Mouse (Mus musculus): ENCODE measurements at regions not wholly inside any gene's neighbourhood (a gene's known extent, or its start where the extent isn't known, plus 50 kb on each side); places are given as distances from the start of the nearest gene placed in this dataset.

- ATAC-seq (ENCODE audit: low FRiP score) (no peak), DNase-seq (ENCODE audit: low spot score) (no peak)
- WGBS, result 92% methylated on average over 2 of the region's 2 CpGs
Measured at GRCm38 (mm10) chr9:33356621-33357020, 720.6 kb downstream of the Ets1 start.

GRCm38 (mm10) chr9:33360966-33361365 lies 724.9 kb downstream of the Ets1 start:
- DNase-seq (ENCODE audit: low spot score) (no peak), ATAC-seq (ENCODE audit: low FRiP score) (no peak)
- Histone ChIP-seq H3K27ac (ENCODE audit: low read depth, low read length) (no peak overlapping the region), H3K4me3 (ENCODE audit: low read depth, low read length) (no peak overlapping the region), H3K9ac (ENCODE audit: low read depth, low read length) (no peak overlapping the region), H3K27me3 (ENCODE audit: control insufficient read depth, insufficient read depth, low read length) (no peaks in the 10 kb centered on the region), H3K4me1 (replicated peaks; ENCODE audit: control insufficient read depth, insufficient read depth, low read length) (no peaks in the 10 kb centered on the region), H3K9me3 (ENCODE audit: control insufficient read depth, low read length) (no peaks in the 10 kb centered on the region), H3K4me2 (replicated peaks; ENCODE audit: low read depth, low read length) (no peak overlapping the region), H3K36me3 (ENCODE audit: control insufficient read depth, insufficient read depth, low read length) (no peaks in the 10 kb centered on the region)
- 88% methylated on average over 5 of the region's 5 CpGs for WGBS

More at GRCm38 (mm10) chr9:33356621-33357020, 720.6 kb downstream of the Ets1 start:
- Histone ChIP-seq H3K36me3 (ENCODE audit: control insufficient read depth, insufficient read depth, low read length) (no peaks in the 10 kb centered on the region), H3K4me1 (replicated peaks; ENCODE audit: control insufficient read depth, insufficient read depth, low read length) (no peaks in the 10 kb centered on the region), H3K4me3 (ENCODE audit: low read depth, low read length) (no peak overlapping the region), H3K9me3 (ENCODE audit: control insufficient read depth, low read length) (no peaks in the 10 kb centered on the region), H3K4me2 (replicated peaks; ENCODE audit: low read depth, low read length) (no peak overlapping the region), H3K27me3 (ENCODE audit: control insufficient read depth, insufficient read depth, low read length) (no peaks in the 10 kb centered on the region), H3K9ac (ENCODE audit: low read depth, low read length) (no peak overlapping the region), H3K27ac (ENCODE audit: low read depth, low read length) (no peak overlapping the region)

GRCm38 (mm10) chr9:33389170-33389569 lies 753.1 kb downstream of the Ets1 start:
- no peaks in the 10 kb centered on the region for H3K27me3 ChIP-seq (ENCODE audit: control insufficient read depth, insufficient read depth, low read length)
- ATAC-seq (ENCODE audit: low FRiP score) (no peak), DNase-seq (ENCODE audit: low spot score) (no peak)
- H3K27ac ChIP-seq (ENCODE audit: low read depth, low read length), result no peak overlapping the region
- H3K9me3 ChIP-seq (ENCODE audit: control insufficient read depth, low read length), result no peaks in the 10 kb centered on the region
- no peaks in the 10 kb centered on the region for H3K36me3 ChIP-seq (ENCODE audit: control insufficient read depth, insufficient read depth, low read length)
- H3K4me2 ChIP-seq (replicated peaks; ENCODE audit: low read depth, low read length), result no peak overlapping the region
- H3K4me3 ChIP-seq (ENCODE audit: low read depth, low read length), result no peak overlapping the region
- no peaks in the 10 kb centered on the region for H3K4me1 ChIP-seq (replicated peaks; ENCODE audit: control insufficient read depth, insufficient read depth, low read length)
- no peak overlapping the region for H3K9ac ChIP-seq (ENCODE audit: low read depth, low read length)

DNA sequence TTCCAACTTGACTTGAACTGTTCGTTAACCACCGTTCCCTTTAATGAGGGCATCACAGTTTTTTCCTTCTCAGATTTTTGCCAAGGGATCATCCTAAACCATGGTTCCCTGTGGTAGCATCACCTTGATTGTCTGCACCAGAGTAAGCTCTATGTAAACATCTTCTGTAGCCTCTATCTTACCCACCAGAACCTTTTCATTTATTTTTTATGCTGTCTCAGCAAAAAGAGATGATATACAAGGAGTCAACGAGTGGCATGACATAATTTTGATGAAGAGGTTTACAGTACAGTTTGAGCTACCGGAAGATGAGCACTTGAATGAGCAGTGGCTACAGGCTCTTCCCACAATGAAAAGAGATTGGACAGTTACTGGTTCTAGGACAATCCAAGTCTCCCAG lies 768.7 kb downstream of the Ets1 start:
- no peak overlapping the region for H3K4me3 ChIP-seq (ENCODE audit: low read depth, low read length)
- no peak overlapping the region for H3K27ac ChIP-seq (ENCODE audit: low read depth, low read length)
- H3K4me1 ChIP-seq (replicated peaks; ENCODE audit: control insufficient read depth, insufficient read depth, low read length), result no peaks in the 10 kb centered on the region
- no peak overlapping the region for H3K4me2 ChIP-seq (replicated peaks; ENCODE audit: low read depth, low read length)
- WGBS, result 89% methylated on average over 4 of the region's 4 CpGs
- no peak for DNase-seq (ENCODE audit: low spot score)
- no peak overlapping the region for H3K9ac ChIP-seq (ENCODE audit: low read depth, low read length)
- H3K9me3 ChIP-seq (ENCODE audit: control insufficient read depth, low read length), result no peaks in the 10 kb centered on the region
- no peak for ATAC-seq (ENCODE audit: low FRiP score)
- no peaks in the 10 kb centered on the region for H3K27me3 ChIP-seq (ENCODE audit: control insufficient read depth, insufficient read depth, low read length)
- H3K36me3 ChIP-seq (ENCODE audit: control insufficient read depth, insufficient read depth, low read length), result no peaks in the 10 kb centered on the region

DNA sequence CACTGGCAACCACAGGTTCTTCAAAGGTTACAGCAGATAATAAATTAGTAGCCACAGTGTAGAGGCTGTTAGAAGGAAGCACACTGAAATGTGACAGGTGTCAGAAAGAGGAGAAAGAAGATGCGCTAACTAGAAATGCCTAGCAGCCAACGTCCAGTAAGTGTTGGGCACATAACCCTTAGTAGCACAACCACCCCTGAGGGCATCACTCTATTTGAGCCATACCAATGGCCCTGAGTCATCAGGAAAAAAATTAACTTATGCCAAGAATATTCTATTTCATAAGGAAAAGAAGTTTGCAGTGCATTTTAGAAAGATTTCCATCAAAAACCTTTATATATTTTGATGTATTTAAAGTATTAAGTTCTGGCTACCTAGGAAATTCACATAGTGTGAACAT lies 771.5 kb downstream of the Ets1 start:
- DNase-seq (ENCODE audit: low spot score), result no peak
- 95% methylated on average over 2 of the region's 2 CpGs for WGBS
- H3K9ac ChIP-seq (ENCODE audit: low read depth, low read length), result no peak overlapping the region
- no peak for ATAC-seq (ENCODE audit: low FRiP score)
- H3K27ac ChIP-seq (ENCODE audit: low read depth, low read length), result no peak overlapping the region
- H3K4me2 ChIP-seq (replicated peaks; ENCODE audit: low read depth, low read length), result no peak overlapping the region
- no peaks in the 10 kb centered on the region for H3K4me1 ChIP-seq (replicated peaks; ENCODE audit: control insufficient read depth, insufficient read depth, low read length)
- no peaks in the 10 kb centered on the region for H3K9me3 ChIP-seq (ENCODE audit: control insufficient read depth, low read length)
- H3K27me3 ChIP-seq (ENCODE audit: control insufficient read depth, insufficient read depth, low read length), result no peaks in the 10 kb centered on the region
- H3K4me3 ChIP-seq (ENCODE audit: low read depth, low read length), result no peak overlapping the region
- no peaks in the 10 kb centered on the region for H3K36me3 ChIP-seq (ENCODE audit: control insufficient read depth, insufficient read depth, low read length)

- 62% methylated on average over 2 of the region's 2 CpGs for WGBS
- Histone ChIP-seq H3K4me2 (replicated peaks; ENCODE audit: low read depth, low read length) (no peak overlapping the region), H3K9ac (ENCODE audit: low read depth, low read length) (no peak overlapping the region), H3K9me3 (ENCODE audit: control insufficient read depth, low read length) (no peaks in the 10 kb centered on the region), H3K4me1 (replicated peaks; ENCODE audit: control insufficient read depth, insufficient read depth, low read length) (no peaks in the 10 kb centered on the region), H3K27ac (ENCODE audit: low read depth, low read length) (no peak overlapping the region), H3K27me3 (ENCODE audit: control insufficient read depth, insufficient read depth, low read length) (no peaks in the 10 kb centered on the region), H3K36me3 (ENCODE audit: control insufficient read depth, insufficient read depth, low read length) (no peaks in the 10 kb centered on the region), H3K4me3 (ENCODE audit: low read depth, low read length) (no peak overlapping the region)
- ATAC-seq (ENCODE audit: low FRiP score), result no peak
- DNase-seq (ENCODE audit: low spot score), result no peak
Measured at GRCm38 (mm10) chr9:33423781-33424180, 787.8 kb downstream of the Ets1 start.

DNA sequence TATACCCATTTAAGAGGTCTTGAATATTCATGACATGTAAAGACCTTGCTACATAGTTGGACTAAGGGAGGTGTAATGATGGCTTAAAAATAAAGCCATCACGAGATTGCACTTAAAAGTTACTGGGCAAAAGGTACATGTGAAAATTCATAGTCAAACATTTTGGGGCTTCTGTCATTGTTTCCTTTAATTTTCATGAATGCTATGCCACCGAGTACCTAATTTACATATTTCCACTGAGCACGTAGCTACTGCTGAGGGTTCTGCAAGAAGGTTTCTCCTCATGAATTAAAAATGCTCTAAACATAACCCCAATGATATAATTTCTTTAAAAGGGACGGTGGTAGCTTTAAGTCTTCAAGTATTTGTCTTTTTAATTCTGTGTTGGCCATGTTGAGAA lies 800.4 kb downstream of the Ets1 start:
- H3K4me2 ChIP-seq (replicated peaks; ENCODE audit: low read depth, low read length), result no peak overlapping the region
- 93% methylated on average over 4 of the region's 4 CpGs for WGBS
- no peak overlapping the region for H3K4me3 ChIP-seq (ENCODE audit: low read depth, low read length)
- H3K27me3 ChIP-seq (ENCODE audit: control insufficient read depth, insufficient read depth, low read length), result no peaks in the 10 kb centered on the region
- no peak overlapping the region for H3K27ac ChIP-seq (ENCODE audit: low read depth, low read length)
- DNase-seq (ENCODE audit: low spot score) (no peak), ATAC-seq (ENCODE audit: low FRiP score) (no peak)
- no peak overlapping the region for H3K9ac ChIP-seq (ENCODE audit: low read depth, low read length)
- H3K9me3 ChIP-seq (ENCODE audit: control insufficient read depth, low read length), result no peaks in the 10 kb centered on the region
- H3K36me3 ChIP-seq (ENCODE audit: control insufficient read depth, insufficient read depth, low read length), result no peaks in the 10 kb centered on the region
- H3K4me1 ChIP-seq (replicated peaks; ENCODE audit: control insufficient read depth, insufficient read depth, low read length), result no peaks in the 10 kb centered on the region

- WGBS, result 79% methylated on average over 5 of the region's 5 CpGs
- H3K9me3 ChIP-seq (ENCODE audit: control insufficient read depth, low read length), result no peaks in the 10 kb centered on the region
- ATAC-seq (ENCODE audit: low FRiP score), result no peak
- no peaks in the 10 kb centered on the region for H3K36me3 ChIP-seq (ENCODE audit: control insufficient read depth, insufficient read depth, low read length)
- no peak overlapping the region for H3K4me3 ChIP-seq (ENCODE audit: low read depth, low read length)
- no peak overlapping the region for H3K27ac ChIP-seq (ENCODE audit: low read depth, low read length)
- no peak for DNase-seq (ENCODE audit: low spot score)
- no peaks in the 10 kb centered on the region for H3K4me1 ChIP-seq (replicated peaks; ENCODE audit: control insufficient read depth, insufficient read depth, low read length)
- H3K4me2 ChIP-seq (replicated peaks; ENCODE audit: low read depth, low read length), result no peak overlapping the region
- no peak overlapping the region for H3K9ac ChIP-seq (ENCODE audit: low read depth, low read length)
- no peaks in the 10 kb centered on the region for H3K27me3 ChIP-seq (ENCODE audit: control insufficient read depth, insufficient read depth, low read length)
Measured at GRCm38 (mm10) chr9:33442266-33442665, 806.2 kb downstream of the Ets1 start.

GRCm38 (mm10) chr9:33445902-33446301 lies 809.9 kb downstream of the Ets1 start:
- Histone ChIP-seq H3K4me1 (replicated peaks; ENCODE audit: control insufficient read depth, insufficient read depth, low read length) (no peaks in the 10 kb centered on the region), H3K27ac (ENCODE audit: low read depth, low read length) (no peak overlapping the region), H3K9me3 (ENCODE audit: control insufficient read depth, low read length) (no peaks in the 10 kb centered on the region), H3K9ac (ENCODE audit: low read depth, low read length) (no peak overlapping the region), H3K4me2 (replicated peaks; ENCODE audit: low read depth, low read length) (no peak overlapping the region), H3K4me3 (ENCODE audit: low read depth, low read length) (no peak overlapping the region), H3K36me3 (ENCODE audit: control insufficient read depth, insufficient read depth, low read length) (no peaks in the 10 kb centered on the region), H3K27me3 (ENCODE audit: control insufficient read depth, insufficient read depth, low read length) (no peaks in the 10 kb centered on the region)
- DNase-seq (ENCODE audit: low spot score) (no peak), ATAC-seq (ENCODE audit: low FRiP score) (no peak)
- WGBS, result 81% methylated on average over 1 of the region's 1 CpGs
